Mouse (Mus musculus): ENCODE measurements around the gene Map1b.

The Map1b gene

GRCm38 (mm10) chr13:99489998-99490397 lies 26.3 kb downstream of the Map1b start:
- no peak for DNase-seq (ENCODE audit: low read depth, low spot score)

- DNase-seq (ENCODE audit: low read depth, low spot score), result no peak
Observed at GRCm38 (mm10) chr13:99489175-99489574, 27.2 kb downstream of the Map1b start.

- no peak for DNase-seq (ENCODE audit: low read depth, low spot score)
Observed at GRCm38 (mm10) chr13:99485861-99486260, 30.5 kb downstream of the Map1b start.

- DNase-seq (ENCODE audit: low read depth, low spot score), result no peak
Observed at GRCm38 (mm10) chr13:99485331-99485733, 31.0 kb downstream of the Map1b start.

DNA sequence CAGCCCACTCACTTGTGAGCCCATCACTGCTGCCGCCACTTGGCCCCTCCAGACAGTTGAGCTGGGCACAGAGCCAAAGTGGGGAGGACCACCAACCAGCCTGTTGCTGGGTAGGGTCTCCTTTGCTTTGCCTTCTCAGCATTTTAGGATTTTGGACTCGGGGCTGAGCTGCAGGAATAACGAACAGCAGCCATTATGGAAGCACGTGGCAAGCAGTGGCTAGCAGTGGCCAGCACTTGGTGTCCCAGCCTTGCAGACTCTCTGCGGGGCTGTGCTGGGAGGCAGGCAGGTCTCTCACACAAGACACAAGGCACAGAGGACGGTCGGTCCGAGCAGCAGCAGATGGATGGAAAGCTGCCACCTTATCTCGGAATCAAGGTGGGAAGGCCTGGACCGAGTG lies 31.4 kb downstream of the Map1b start:
- DNase-seq (ENCODE audit: low read depth, low spot score), result no peak

DNA sequence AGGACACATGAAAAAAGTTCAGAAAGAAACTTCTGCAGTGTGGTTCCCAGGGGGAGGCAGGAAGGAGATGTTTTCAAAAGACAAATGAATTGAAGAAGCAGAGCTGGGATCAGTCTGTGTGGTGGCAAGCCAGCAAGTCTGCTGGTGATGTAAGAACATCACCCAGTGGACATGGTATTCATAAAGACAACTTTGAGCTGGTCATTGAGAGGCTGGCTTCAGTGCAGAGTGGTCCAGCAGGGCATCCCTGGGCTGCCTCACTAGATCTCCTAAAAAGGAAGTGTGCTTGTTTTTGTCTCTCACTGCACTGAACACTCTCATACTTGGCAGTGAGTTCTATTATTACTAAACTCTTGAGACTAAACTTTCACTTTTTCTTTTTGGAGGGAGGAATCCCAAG lies 32.9 kb downstream of the Map1b start:
- DNase-seq (ENCODE audit: low read depth, low spot score), result no peak

DNA sequence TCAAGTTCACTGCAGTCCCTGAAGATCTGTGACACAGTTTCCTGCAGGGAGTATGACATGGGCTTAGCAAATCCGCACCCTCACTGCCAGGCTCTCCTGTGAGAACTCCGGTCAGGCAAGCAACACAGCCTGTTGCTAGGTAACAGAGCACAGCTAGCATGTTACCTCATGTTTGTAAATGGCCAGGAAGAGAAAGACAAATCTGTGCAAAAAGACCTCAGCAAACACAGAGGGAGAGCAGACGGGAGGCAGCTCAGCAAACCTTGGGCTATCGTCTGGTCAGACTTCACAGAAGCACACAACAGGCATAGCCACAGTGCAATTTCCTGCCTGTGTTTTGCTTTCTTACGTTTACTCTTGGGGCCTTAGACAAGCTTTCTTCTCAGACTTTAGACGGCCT lies 40.9 kb downstream of the Map1b start:
- peak; percentile 82 for DNase-seq (ENCODE audit: low read depth, low spot score)

DNA sequence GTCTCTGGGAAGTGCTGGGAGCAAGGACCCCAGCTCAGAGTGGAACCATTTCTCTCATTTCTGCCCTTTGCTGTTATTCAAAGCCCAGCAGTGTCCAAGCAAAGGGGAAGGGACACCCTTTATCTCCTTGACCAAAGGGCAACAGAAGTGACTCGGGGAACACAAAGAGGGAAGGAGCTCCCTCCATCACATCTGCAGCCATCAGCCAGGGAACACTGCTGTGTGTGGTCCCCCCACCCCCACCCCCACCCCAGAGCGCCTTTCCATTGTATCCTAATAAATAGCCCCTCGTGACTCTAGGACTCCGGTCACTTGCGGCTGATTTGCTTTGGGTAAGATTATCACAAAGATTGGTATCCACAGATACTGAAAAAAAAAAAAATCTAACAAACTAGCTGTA lies 41.3 kb downstream of the Map1b start:
- DNase-seq (ENCODE audit: low read depth, low spot score), result no peak

- DNase-seq (ENCODE audit: low read depth, low spot score), result no peak
Observed at GRCm38 (mm10) chr13:99474108-99474507, 42.2 kb downstream of the Map1b start.

- DNase-seq (ENCODE audit: low read depth, low spot score), result no peak
Observed at GRCm38 (mm10) chr13:99472028-99472427, 44.3 kb downstream of the Map1b start.

GRCm38 (mm10) chr13:99470084-99470483 lies 46.3 kb downstream of the Map1b start:
- no peak for DNase-seq (ENCODE audit: low read depth, low spot score)

DNA sequence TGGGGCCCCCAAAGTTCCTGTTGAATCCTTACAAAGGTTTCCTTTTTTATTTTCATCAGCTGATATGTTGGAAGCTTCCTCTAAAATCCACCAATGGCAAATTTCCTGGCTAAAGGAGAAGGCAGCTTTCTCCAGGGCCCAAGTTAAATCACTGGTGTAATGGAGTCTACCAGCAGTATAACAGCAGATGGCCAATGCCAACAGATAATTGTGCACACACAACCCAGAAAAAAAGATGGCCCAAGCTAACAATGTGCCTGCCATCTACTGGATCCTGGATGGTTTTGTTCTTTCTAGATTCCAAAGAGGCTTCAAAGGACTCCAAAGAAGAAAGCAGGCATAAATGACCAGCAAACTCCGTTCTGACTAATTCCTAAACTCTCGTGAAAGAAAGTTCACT lies 48.1 kb downstream of the Map1b start:
- DNase-seq (ENCODE audit: low read depth, low spot score), result no peak

- DNase-seq (ENCODE audit: low read depth, low spot score), result no peak
Observed at GRCm38 (mm10) chr13:99466811-99467315, 49.5 kb downstream of the Map1b start.

GRCm38 (mm10) chr13:99466064-99466463 lies 50.3 kb downstream of the Map1b start:
- no peak for DNase-seq (ENCODE audit: low read depth, low spot score)

GRCm38 (mm10) chr13:99464551-99464950 lies 51.8 kb downstream of the Map1b start:
- DNase-seq (ENCODE audit: low read depth, low spot score), result no peak

- no peak for DNase-seq (ENCODE audit: low read depth, low spot score)
Observed at GRCm38 (mm10) chr13:99461886-99462285, 54.5 kb downstream of the Map1b start.

GRCm38 (mm10) chr13:99459612-99460011 lies 56.7 kb downstream of the Map1b start:
- DNase-seq (ENCODE audit: low read depth, low spot score), result no peak

- no peak for DNase-seq (ENCODE audit: low read depth, low spot score)
Observed at GRCm38 (mm10) chr13:99458658-99459386, 57.5 kb downstream of the Map1b start.

GRCm38 (mm10) chr13:99454977-99455376 lies 61.4 kb downstream of the Map1b start:
- no peak for DNase-seq (ENCODE audit: low read depth, low spot score)

- no peak for DNase-seq (ENCODE audit: low read depth, low spot score)
Observed at GRCm38 (mm10) chr13:99452444-99452843, 63.9 kb downstream of the Map1b start.

DNA sequence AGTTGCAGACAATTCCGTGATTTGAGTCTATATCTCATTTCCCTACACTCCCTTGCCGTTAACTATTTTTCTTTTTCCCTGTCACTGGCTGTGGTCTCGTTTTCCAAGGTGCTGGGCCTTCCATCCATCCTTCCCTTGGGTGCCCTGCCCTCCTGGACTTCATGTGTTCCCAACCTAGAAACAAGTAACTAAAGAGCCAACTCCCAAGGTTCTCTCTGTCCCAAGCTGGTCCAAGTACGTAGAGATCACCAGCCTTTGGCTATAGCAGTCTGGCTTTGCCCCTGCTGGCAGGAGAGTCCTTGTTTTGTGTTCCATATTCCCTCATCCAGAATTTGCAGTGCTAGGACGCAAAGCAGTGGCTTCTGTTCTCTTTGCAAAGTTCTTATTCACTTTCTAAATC lies 65.1 kb downstream of the Map1b start:
- DNase-seq (ENCODE audit: low read depth, low spot score), result no peak

DNA sequence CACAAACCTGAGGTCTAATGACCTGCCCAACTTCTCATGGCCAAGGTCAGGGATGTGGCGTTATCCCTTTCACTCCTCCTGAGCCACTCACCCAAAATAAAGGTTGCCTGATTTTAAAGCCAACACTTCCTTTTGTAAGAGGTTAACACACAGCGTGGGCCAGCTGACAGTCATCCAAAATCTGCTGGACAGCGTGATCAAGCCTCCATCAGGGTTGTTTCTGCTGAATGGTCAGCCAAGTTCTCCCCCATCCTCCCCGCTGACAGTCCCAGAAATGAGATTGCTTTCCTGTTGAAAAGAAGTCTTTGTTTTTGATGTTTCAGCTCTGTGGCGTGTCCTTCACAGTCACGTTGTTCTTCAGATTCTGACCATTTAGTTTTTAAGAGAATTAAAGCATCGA lies 65.6 kb downstream of the Map1b start:
- no peak for DNase-seq (ENCODE audit: low read depth, low spot score)

DNA sequence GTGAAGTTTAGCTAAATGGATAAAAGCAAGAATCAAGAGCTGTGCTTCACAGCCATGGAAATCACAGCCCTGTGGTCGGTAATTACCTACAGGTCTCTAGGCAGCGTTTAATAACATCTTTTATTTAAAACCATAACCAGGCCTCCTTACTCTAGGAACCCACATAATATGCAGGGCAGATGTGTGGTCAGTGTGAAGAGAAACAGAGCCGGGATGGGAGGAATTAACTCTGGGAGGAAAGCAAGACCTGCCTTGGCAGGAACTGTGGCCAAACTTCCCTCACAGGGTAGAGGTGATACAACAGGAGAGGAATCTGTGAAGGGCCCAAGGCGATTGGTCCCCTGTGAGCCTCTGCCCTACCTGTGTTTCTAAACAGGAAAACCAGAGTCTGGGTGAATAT lies 66.8 kb downstream of the Map1b start:
- DNase-seq (ENCODE audit: low read depth, low spot score), result no peak

- no peak for DNase-seq (ENCODE audit: low read depth, low spot score)
Observed at GRCm38 (mm10) chr13:99448278-99448677, 68.1 kb downstream of the Map1b start.

All from mesoderm, embryonic 11.5 days (tissue).